Mouse (Mus musculus) midbrain, embryonic 10.5 days (tissue): ENCODE results near the gene Dlgap4. TPM values are rescaled to one million over a fixed set of nuclear protein-coding genes. Genes with fewer than 3 reads are reported as not detected.

ENCODE experiments used
- DNase-seq: peaks from one replicate; pipeline ENCODE4 v3.0.0-alpha.2; 2017; ENCODE audit warnings: low spot score
- H3K27ac ChIP-seq: fragments of 300-500 bp; sonication (generic); replicated peaks from 2 replicates; pipeline ENCODE4 v1.5.1; 2016; ENCODE audit warnings: mild to moderate bottlenecking
- H3K27me3 ChIP-seq: fragments of 300-500 bp; sonication (generic); 2 replicates; pipeline ENCODE4 v1.6.1; 2016; ENCODE audit warnings: low read depth, mild to moderate bottlenecking; ENCODE audit not compliant: poor library complexity, severe bottlenecking
- H3K36me3 ChIP-seq: fragments of 300-500 bp; sonication (generic); 2 replicates; pipeline ENCODE4 v1.6.1; 2016; ENCODE audit warnings: mild to moderate bottlenecking, moderate library complexity
- H3K4me1 ChIP-seq: fragments of 300-500 bp; sonication (generic); 2 replicates; pipeline ENCODE4 v1.6.1; 2016
- H3K4me3 ChIP-seq: fragments of 300-500 bp; sonication (generic); 2 replicates; pipeline ENCODE4 v1.5.1; 2016; ENCODE audit warnings: mild to moderate bottlenecking, moderate library complexity
- H3K9me3 ChIP-seq: fragments of 300-500 bp; sonication (generic); replicated peaks from 2 replicates; pipeline ENCODE4 v1.6.1; 2016; ENCODE audit warnings: mild to moderate bottlenecking
- WGBS: fragments of 180-500 bp; shearing (Covaris S2); methylation state at CpG from one replicate; pipeline ENCODE4 v1.1.7; 2016; 5-methylcytosine and 5-hydroxymethylcytosine counted together
- polyA plus RNA-seq: library from polyadenylated mRNA; unstranded; fragments of >200 nt; fragmentation: Nextera tagmentation; extraction: Ambion mirVana; gene quantifications from 2 replicates; pipeline ENCODE4 v1.2.1, GENCODE M21; 2016

The Dlgap4 gene
- polyA plus RNA-seq, 1 experiment from 2014 or later: 128 TPM

DNA sequence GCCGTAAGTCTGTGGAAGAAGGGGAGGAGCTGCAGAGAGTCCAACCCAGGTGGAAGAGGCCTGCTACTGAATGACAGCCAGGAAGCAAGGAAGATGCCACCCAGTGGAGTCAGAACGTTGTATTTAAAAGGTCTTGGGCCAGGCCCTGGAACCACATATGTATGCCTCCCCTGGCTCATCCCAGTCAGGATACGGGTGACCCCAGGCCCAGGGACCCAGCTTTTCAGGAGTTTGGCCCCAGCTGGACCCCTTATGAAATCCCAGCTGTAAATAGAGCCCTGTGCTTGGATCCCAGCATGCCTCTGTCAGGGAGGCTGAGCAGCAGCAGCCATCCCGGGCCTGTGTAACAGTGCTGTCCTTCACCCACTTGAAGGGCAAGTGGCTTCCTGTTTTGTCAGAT lies 151.2 kb downstream of the Dlgap4 start:
- peaks cover 52% of the 10 kb centered on the region for H3K36me3 ChIP-seq
- H3K27me3 ChIP-seq: no peaks in the 10 kb centered on the region
- no peak for DNase-seq
- no peak overlapping the region for H3K4me3 ChIP-seq
- H3K4me1 ChIP-seq: no peaks in the 10 kb centered on the region
- no peaks in the 10 kb centered on the region for H3K9me3 ChIP-seq
- H3K27ac ChIP-seq: no peak overlapping the region
- 81% methylated on average over 4 of the region's 4 CpGs for WGBS

DNA sequence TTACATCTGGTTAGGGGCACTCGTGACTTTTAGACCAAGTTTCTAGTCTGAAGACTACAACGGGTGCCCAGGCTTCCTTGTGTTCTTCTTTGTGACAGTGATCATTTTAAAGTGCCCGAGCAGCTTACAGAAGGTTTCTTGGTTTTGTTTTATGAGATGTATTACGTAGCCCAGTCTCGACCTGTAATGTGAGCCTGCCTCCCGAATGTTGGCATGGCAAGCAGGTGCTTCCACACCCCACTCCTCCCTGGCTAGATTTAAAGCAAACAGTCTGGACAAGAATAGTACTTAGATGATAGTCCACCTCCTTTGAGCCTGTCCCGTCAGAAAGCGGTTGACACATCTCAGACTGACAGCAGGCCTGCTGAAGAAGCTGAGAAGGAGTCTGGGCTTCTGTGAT lies 152.1 kb downstream of the Dlgap4 start:
- DNase-seq: no peak
- Histone ChIP-seq H3K27ac (no peak overlapping the region), H3K4me1 (no peaks in the 10 kb centered on the region), H3K9me3 (no peaks in the 10 kb centered on the region), H3K4me3 (no peak overlapping the region), H3K27me3 (no peaks in the 10 kb centered on the region), H3K36me3 (peaks cover 44% of the 10 kb centered on the region)
- WGBS: 88% methylated on average over 8 of the region's 8 CpGs

DNA sequence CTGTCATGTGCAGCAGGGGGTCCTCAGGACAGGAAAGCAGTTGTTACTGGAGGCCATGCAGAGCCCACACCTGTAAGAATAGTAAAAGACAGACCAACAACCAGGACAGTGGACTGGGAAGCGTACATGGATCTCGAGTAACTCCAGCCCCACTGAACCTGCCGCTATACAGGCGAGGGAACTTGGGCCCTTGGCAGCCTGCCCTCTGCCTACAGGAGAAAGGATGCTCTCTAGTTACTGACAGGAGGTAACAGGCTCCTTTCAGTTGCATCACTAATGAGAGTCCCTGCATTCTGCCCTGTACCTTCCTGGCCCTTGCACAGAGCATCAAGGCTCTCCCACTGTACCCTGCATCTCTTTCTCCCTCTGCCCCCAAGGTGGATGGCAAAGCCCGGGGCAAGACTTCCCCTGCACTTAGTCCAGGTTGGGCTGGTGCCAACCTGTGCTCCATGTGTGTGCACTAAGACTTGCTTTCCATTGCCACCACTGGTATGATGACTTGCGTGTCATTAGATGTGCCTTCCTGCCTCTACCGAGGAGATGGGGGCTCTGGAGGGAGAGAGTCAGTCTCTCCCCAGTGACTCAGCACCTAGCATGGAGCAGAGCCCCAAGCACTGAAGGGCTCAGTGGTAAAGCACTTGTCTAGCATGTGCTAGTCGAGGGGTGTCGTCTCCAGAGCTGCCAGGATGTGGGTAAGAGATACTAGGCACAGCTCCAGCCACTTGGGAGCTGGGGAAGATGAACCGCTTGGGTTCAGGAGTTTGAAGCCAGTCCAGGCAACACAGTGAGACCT lies 152.9 kb downstream of the Dlgap4 start:
- H3K27ac ChIP-seq: peak overlapping the region; percentile 18; the same call in 1 of the 2 replicates
- peaks cover 36% of the 10 kb centered on the region for H3K36me3 ChIP-seq
- DNase-seq: no peak
- no peaks in the 10 kb centered on the region for H3K9me3 ChIP-seq
- no peaks in the 10 kb centered on the region for H3K4me1 ChIP-seq
- H3K4me3 ChIP-seq: no peak overlapping the region
- H3K27me3 ChIP-seq: no peaks in the 10 kb centered on the region
- 84% methylated on average over 10 of the region's 10 CpGs for WGBS

DNA sequence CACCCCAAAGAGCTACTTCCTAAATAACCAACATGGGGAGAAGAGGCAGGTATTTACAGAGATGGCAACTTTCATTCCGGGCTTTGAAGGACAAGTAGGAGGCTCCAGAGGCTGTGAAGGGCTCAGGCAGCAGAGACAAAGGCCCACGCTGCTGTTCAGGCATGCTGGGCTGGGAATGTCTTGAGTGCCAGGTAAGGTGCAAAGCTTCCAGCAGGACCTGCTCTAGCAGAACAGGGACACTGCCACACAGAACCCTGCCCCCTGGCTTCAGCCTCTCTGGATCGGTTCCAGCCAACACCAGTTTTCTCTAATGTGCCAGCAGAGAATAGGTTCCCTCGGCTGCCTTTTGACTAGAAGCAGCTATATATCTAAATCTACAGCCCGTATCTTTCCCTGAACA lies 153.6 kb downstream of the Dlgap4 start:
- H3K4me3 ChIP-seq: no peak overlapping the region
- DNase-seq: no peak
- 82% methylated on average over 5 of the region's 5 CpGs for WGBS
- H3K27me3 ChIP-seq: no peaks in the 10 kb centered on the region
- H3K4me1 ChIP-seq: no peaks in the 10 kb centered on the region
- H3K27ac ChIP-seq: no peak overlapping the region
- no peaks in the 10 kb centered on the region for H3K9me3 ChIP-seq
- peaks cover 29% of the 10 kb centered on the region for H3K36me3 ChIP-seq

DNA sequence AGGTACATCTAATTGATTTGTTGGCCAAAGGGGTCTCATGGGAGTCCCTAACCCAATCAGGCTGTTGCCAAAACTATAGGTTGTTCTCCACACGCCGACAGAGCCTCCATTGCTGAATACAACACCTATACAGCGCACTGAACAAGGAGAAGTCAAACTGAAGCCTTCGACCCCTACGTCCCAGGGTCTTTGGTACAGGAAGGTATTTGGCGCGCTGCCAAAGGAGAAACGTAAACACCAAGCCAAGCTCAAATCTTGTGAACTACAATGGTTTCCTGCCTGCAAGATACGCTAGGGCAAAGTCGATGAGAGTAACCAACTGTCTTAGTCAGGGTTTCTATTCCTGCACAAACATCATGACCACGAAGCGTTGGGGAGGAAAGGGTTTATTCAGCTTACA lies 155.8 kb downstream of the Dlgap4 start:
- peaks cover 4% of the 10 kb centered on the region; the same call in 1 of the 2 replicates for H3K27me3 ChIP-seq
- no peak overlapping the region for H3K27ac ChIP-seq
- 92% methylated on average over 12 of the region's 12 CpGs for WGBS
- peaks cover 3% of the 10 kb centered on the region for H3K4me1 ChIP-seq
- no peak overlapping the region for H3K4me3 ChIP-seq
- no peaks in the 10 kb centered on the region for H3K9me3 ChIP-seq
- peaks cover 7% of the 10 kb centered on the region for H3K36me3 ChIP-seq
- DNase-seq: no peak

DNA sequence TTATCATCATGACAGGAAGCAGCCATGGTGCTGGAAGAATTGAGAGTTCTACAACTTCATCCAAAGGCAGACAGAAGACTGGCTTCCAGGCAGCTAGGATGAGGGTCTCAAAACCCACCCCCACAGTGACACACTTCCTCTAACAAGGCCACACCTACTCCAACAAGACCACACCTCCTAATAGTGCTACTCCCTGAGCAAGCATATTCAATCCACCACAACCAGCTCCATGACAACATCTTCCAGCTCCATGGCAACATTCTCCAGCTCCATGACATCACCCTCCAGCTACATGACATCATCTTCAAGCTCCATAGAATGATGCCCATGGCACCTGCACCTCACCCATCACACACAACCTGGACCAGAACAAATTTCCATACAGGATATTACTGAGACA lies 160.0 kb downstream of the Dlgap4 start:
- H3K9me3 ChIP-seq: no peaks in the 10 kb centered on the region
- DNase-seq: no peak
- H3K27ac ChIP-seq: no peak overlapping the region
- H3K27me3 ChIP-seq: peaks cover 27% of the 10 kb centered on the region
- no peak overlapping the region for H3K4me3 ChIP-seq
- H3K4me1 ChIP-seq: peaks cover 28% of the 10 kb centered on the region
- no peaks in the 10 kb centered on the region for H3K36me3 ChIP-seq

DNA sequence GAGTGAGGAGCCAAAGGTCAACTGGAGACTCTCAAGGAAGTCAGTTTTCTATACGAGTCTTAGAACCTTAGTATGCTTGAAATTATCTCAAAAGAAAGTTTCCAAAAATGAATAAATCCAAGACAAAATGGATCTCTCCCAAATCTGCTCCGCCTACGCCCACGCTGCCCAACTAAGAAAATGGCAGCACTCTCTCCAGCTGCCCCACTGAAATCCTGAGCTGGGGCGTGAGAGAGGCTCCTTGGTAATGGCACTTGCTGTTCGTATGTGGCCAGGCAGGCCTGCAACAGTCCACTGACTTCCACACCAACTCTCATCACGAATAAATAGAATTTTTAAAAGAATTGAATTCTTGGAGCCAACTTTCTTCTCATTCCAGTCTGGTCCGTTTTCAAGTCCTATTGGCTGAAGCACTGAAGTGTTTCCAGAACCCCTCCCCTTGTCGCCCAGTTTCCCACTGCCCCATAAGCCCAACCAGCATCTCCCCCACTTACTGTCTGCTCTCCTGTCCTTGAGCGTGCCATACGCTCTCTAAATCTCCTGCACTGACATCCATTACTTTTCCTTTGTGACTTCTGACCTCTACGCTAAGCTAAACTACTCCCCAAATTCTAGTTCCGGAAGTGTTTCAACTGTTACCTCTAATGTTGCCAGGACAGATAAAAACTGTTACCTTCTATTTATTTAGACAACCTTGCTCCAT lies 160.7 kb downstream of the Dlgap4 start:
- Histone ChIP-seq H3K36me3 (no peaks in the 10 kb centered on the region), H3K27me3 (peaks cover 27% of the 10 kb centered on the region), H3K9me3 (no peaks in the 10 kb centered on the region), H3K4me3 (peak overlapping the region; percentile 60), H3K4me1 (peaks cover 28% of the 10 kb centered on the region), H3K27ac (peak overlapping the region; percentile 89)
- no peak for DNase-seq
- 64% methylated on average over 13 of the region's 13 CpGs for WGBS

DNA sequence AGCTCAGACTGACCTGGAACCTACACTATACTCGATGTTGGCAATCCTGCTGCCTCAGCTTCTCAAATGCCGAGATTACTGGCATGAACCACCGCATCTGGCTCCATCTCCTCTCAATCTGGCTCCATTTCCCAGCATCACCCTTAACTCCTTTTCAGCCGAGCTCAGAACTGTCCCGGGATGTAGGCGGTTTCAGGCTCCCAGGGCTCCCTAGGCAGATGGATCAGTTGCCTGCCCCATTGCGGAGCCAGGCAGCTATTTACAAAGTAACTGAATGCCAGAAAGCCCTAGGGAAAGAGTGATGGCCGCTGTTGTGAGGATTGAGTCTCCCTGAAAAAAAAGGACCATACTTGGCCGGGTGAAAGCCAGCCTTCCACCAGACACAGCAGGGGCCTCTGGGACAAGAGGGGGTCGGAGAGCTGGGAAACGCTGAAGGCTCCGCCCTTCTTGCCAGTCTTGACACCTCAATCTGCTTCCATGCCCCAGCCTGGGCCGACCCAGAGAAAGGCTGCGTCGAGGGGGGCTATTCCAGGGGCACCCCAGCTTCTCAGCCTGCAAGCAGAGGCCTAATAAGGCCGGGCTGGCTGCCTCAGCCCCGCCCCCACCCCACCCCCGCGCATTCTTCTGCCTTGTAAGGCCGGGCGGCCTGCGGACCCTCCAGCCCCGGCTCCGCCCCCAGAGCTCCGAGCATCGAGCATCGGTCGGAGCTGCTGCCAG lies 161.4 kb downstream of the Dlgap4 start, which contains the start of gene Myl9:
Gene Myl9 (plus strand): TSS at position 683 of the 717 bp plus-strand sequence.
- Histone ChIP-seq H3K4me3 (peak within 1 kb of the TSS; percentile 60), H3K4me1 (peaks cover 28% of the 10 kb centered on the region), H3K9me3 (no peaks in the 10 kb centered on the region), H3K27me3 (peaks cover 27% of the 10 kb centered on the region), H3K27ac (peak within 1 kb of the TSS; percentile 89), H3K36me3 (no peaks in the 10 kb centered on the region)
- 3% methylated on average over 28 of the region's 28 CpGs for WGBS
- peak; percentile 80 for DNase-seq

DNA sequence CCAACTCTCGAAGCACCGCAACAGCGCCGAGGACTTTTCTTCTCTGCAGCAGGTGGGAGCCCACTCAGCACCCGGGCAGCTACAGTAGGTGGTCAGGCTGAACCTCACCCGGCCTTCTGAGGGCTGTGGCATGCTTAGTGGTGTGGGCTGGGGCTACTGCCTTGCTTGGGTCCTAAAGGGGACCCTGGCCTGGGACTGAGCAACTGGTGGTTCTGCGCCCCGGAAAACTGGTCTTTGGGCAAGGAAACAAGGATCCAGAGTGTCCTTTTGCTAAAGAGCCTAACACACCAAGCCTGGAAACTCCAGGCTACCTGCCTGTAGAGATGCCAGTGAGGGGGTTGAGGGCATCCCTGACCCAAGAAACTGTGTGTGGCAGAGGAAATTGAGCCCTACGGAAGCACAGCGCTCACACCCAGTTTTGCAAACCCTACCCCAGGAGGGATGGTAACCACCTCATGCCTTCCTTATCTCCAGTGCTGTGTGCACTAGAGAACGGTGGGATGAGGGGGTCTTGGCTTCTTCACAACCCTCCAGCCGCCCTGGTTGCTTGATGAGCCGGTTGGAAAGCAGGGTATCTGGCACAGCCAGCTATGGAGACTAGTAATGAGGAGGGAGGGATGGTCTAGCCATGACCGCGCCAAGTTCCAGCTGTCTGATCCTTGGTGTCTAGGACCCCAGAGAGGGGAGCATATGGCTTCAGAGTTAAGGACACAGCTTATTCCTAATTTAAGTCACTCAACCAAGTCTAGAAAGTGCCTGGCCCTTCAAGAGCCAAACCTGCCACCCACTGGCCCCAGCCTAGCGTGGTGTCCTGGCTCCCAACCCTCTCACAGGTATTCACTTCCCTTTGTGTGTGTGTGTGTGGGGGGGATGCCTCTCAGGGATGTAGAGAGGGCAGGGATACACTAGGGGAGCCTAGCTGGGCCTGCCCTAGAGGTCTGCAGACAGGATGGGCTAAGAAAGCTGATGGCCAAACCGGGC lies 162.2 kb downstream of the Dlgap4 start:
- peak overlapping the region; percentile 60 for H3K4me3 ChIP-seq
- peaks cover 35% of the 10 kb centered on the region for H3K4me1 ChIP-seq
- DNase-seq: no peak
- peak overlapping the region; percentile 89 for H3K27ac ChIP-seq
- peaks cover 27% of the 10 kb centered on the region for H3K27me3 ChIP-seq
- no peaks in the 10 kb centered on the region for H3K36me3 ChIP-seq
- WGBS: 36% methylated on average over 17 of the region's 17 CpGs
- no peaks in the 10 kb centered on the region for H3K9me3 ChIP-seq

DNA sequence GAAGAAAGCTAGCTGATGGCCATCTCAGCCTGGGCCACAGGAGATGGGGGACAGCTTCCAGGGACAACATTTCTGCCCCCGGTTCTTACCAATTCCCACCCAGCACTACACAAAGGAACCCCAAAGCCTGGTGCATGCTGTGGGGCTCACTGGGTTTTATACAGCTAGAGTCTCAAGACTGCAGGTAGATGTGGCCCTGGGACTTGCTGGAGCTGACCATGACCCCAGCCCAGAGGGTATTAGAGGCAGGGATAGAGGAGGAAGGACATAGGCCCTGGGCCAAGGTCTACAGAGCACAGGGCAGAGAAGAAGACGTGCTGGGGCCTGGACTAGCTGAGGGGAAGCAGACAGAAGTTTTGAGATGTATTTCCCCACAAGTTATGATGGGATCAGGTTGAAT lies 163.4 kb downstream of the Dlgap4 start:
- WGBS: 90% methylated on average over 2 of the region's 2 CpGs
- Histone ChIP-seq H3K4me1 (peaks cover 45% of the 10 kb centered on the region), H3K27me3 (peaks cover 27% of the 10 kb centered on the region), H3K27ac (no peak overlapping the region), H3K9me3 (no peaks in the 10 kb centered on the region), H3K4me3 (no peak overlapping the region), H3K36me3 (no peaks in the 10 kb centered on the region)
- DNase-seq: no peak

DNA sequence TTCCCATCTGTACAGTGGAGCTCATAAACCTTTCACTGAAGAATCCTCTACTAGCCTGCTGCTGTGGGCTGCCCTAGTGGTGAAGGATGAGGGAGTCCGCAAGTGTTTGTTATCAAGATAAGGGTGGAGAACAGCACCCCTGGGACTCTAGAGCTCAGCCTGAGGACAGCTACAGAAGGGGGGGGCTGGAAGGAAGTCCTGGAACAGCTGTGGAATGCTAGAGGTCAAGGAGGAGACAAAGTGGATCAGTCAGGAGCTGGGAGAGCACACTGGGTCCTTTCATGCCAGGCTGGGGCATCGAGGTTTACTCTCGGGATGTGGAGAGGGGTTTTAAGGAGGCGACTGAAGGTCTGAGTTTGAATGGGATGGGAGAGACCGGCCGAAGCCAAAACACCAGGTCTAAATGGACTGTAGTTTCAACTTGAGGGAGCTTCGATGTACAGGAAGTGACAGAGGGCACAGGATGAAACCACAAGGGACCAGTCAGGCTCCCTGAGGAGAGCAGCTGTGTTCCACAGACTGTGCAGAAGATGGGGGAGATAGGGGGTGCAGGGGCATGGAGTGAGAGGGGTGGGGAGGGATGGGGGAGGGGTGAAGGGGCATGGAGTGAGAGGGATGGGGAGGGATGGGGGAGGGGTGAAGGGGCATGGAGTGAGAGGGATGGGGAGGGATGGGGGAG lies 164.0 kb downstream of the Dlgap4 start:
- H3K36me3 ChIP-seq: no peaks in the 10 kb centered on the region
- DNase-seq: no peak
- H3K27me3 ChIP-seq: peaks cover 27% of the 10 kb centered on the region
- H3K27ac ChIP-seq: no peak overlapping the region
- H3K4me1 ChIP-seq: peaks cover 45% of the 10 kb centered on the region
- 80% methylated on average over 7 of the region's 7 CpGs for WGBS
- no peaks in the 10 kb centered on the region for H3K9me3 ChIP-seq
- no peak overlapping the region for H3K4me3 ChIP-seq
